ENCODE assay signal across 28 mouse cellular contexts in genomic region chr11:71388411-71388810, GRCm38 (mm10).
"Had no signal": no experiment of that assay in that cellular context is flagged by ENCODE, and none has a peak within 500 bp of the region (broad histone marks: within the 10 kb centered on the region; RNA-seq: fewer than 3 reads in every experiment).

No protein-coding gene starts in this region.

- DNase-seq: cerebellum, adult 2 months; cerebellum, adult 8-10 months; cerebellum, adult 9-10 months; cerebellum, adult 9-11 months; cerebellum, postnatal 10 days; cerebellum, postnatal 14 days; cerebellum, postnatal 25 days; cerebellum, postnatal 36 days; embryo, embryonic 11 days; forebrain, postnatal 0 days; gastrocnemius, adult 2 months; gastrocnemius, postnatal 10 days; gastrocnemius, postnatal 14 days; gastrocnemius, postnatal 25 days; gastrocnemius, postnatal 36 days; heart, adult 18-20 months; heart, adult 2 months had no signal

- ATAC-seq: forebrain, embryonic 13.5 days; forebrain, embryonic 14.5 days; forebrain, embryonic 15.5 days; forebrain, embryonic 16.5 days; forebrain, postnatal 0 days had no signal

- H3K27me3 ChIP-seq: embryonic facial prominence, embryonic 12.5 days; embryonic facial prominence, embryonic 13.5 days; embryonic facial prominence, embryonic 15.5 days; forebrain, embryonic 12.5 days; forebrain, embryonic 13.5 days; forebrain, embryonic 15.5 days had no signal

- H3K4me1 ChIP-seq: embryonic facial prominence, embryonic 12.5 days; embryonic facial prominence, embryonic 13.5 days; embryonic facial prominence, embryonic 15.5 days had no signal

- H3K9me3 ChIP-seq: embryonic facial prominence, embryonic 10.5 days; embryonic facial prominence, embryonic 12.5 days; embryonic facial prominence, embryonic 13.5 days; embryonic facial prominence, embryonic 15.5 days; forebrain, embryonic 12.5 days; forebrain, embryonic 13.5 days; forebrain, embryonic 15.5 days had no signal

- H3K4me3 ChIP-seq: embryonic facial prominence, embryonic 10.5 days; embryonic facial prominence, embryonic 12.5 days; embryonic facial prominence, embryonic 13.5 days; embryonic facial prominence, embryonic 15.5 days; erythroblast, embryonic 14.5 days; forebrain, embryonic 10.5 days; forebrain, embryonic 12.5 days; forebrain, embryonic 13.5 days; forebrain, embryonic 15.5 days; gastrocnemius, adult 2 months; heart, adult 2 months had no signal

- H3K4me2 ChIP-seq: embryonic facial prominence, embryonic 12.5 days; embryonic facial prominence, embryonic 13.5 days; embryonic facial prominence, embryonic 15.5 days; forebrain, embryonic 12.5 days; forebrain, embryonic 13.5 days; forebrain, embryonic 15.5 days had no signal

- H3K9ac ChIP-seq: embryonic facial prominence, embryonic 12.5 days; embryonic facial prominence, embryonic 13.5 days; embryonic facial prominence, embryonic 15.5 days; forebrain, embryonic 12.5 days; forebrain, embryonic 13.5 days; forebrain, embryonic 15.5 days; forebrain, postnatal 0 days had no signal

- H3K27ac ChIP-seq: embryonic facial prominence, embryonic 10.5 days; embryonic facial prominence, embryonic 12.5 days; embryonic facial prominence, embryonic 13.5 days; embryonic facial prominence, embryonic 15.5 days; forebrain, embryonic 10.5 days; gastrocnemius, adult 2 months; heart, adult 2 months had no signal

- H3K36me3 ChIP-seq: embryonic facial prominence, embryonic 10.5 days; embryonic facial prominence, embryonic 12.5 days; embryonic facial prominence, embryonic 13.5 days; embryonic facial prominence, embryonic 15.5 days; forebrain, embryonic 10.5 days; forebrain, embryonic 12.5 days; forebrain, embryonic 15.5 days had no signal
